Mouse (Mus musculus): Measurements from ENCODE around the gene Bcl9l. TPM values are rescaled to one million over a fixed set of nuclear protein-coding genes. Genes with fewer than 3 reads are reported as not detected.

The Bcl9l gene
- total RNA-seq, 2 experiments from 2014 or later: 36.0 to 36.6 TPM

- no peak for DNase-seq (ENCODE audit: low spot score)
Observed at GRCm38 (mm10) chr9:44544986-44545385, 62.4 kb downstream of the Bcl9l start.

- no peak for DNase-seq (ENCODE audit: low spot score)
Observed at GRCm38 (mm10) chr9:44548412-44549152, 66.0 kb downstream of the Bcl9l start.

GRCm38 (mm10) chr9:44551138-44551537 lies 68.5 kb downstream of the Bcl9l start:
- DNase-seq (ENCODE audit: low spot score): no peak

GRCm38 (mm10) chr9:44552161-44552560 lies 69.5 kb downstream of the Bcl9l start:
- no peak for DNase-seq (ENCODE audit: low spot score)

Other genes starting within 250 kb of the Bcl9l start
- 1 to 10 TPM; 7.1 to 7.5 TPM for gene Cbl, start 248.8 kb upstream of the Bcl9l start, total RNA-seq (2021)
- gene Ccdc153, start 242.1 kb upstream of the Bcl9l start, total RNA-seq (2021): not detected
- gene Pdzd3, start 231.4 kb upstream of the Bcl9l start, total RNA-seq (2021): 1 to 10 TPM; 1.1 to 1.4 TPM
- gene Nlrx1, start 214.2 kb upstream of the Bcl9l start, total RNA-seq (2021): 10 to 100 TPM; 21.7 to 21.8 TPM
- under 1 TPM; 0.32 to 0.59 TPM for gene Abcg4, start 194.2 kb upstream of the Bcl9l start, total RNA-seq (2021)
- 1 to 10 TPM; 5.2 TPM for gene Hinfp, start 177.2 kb upstream of the Bcl9l start, total RNA-seq (2021)
- gene C2cd2l, start 162.5 kb upstream of the Bcl9l start, total RNA-seq (2021): 10 to 100 TPM; 14.1 to 14.8 TPM
- 10 to 100 TPM; 13.2 to 13.4 TPM for gene Dpagt1, start 156.8 kb upstream of the Bcl9l start, total RNA-seq (2021)
- gene H2afx, start 148.1 kb upstream of the Bcl9l start, total RNA-seq (2021): 10 to 100 TPM in 1 of 2 experiments, 1 to 10 TPM in 1; 7.8 to 10.4 TPM
- gene Hmbs, start 138.6 kb upstream of the Bcl9l start, total RNA-seq (2021): 10 to 100 TPM; 20.8 to 24.7 TPM
- gene Vps11, start 121.2 kb upstream of the Bcl9l start, total RNA-seq (2021): 10 to 100 TPM; 17.7 to 17.8 TPM
- gene Hyou1, start 103.3 kb upstream of the Bcl9l start, total RNA-seq (2021): 10 to 100 TPM; 23.0 to 25.0 TPM
- gene Slc37a4, start 86.0 kb upstream of the Bcl9l start, total RNA-seq (2021): 100 to 1,000 TPM in 1 of 2 experiments, 10 to 100 TPM in 1; 86.0 to 147 TPM
- gene Rps25, start 75.7 kb upstream of the Bcl9l start, total RNA-seq (2021): 100 to 1,000 TPM; 772 to 880 TPM
- 10 to 100 TPM; 16.9 to 20.4 TPM for gene Trappc4, start 75.2 kb upstream of the Bcl9l start, total RNA-seq (2021)
- 1 to 10 TPM; 3.5 to 4.1 TPM for gene Ccdc84, start 64.3 kb upstream of the Bcl9l start, total RNA-seq (2021)
- not detected for gene Foxr1, start 41.7 kb upstream of the Bcl9l start, total RNA-seq (2021)
- under 1 TPM; 0.43 to 0.83 TPM for gene Upk2, start 27.8 kb upstream of the Bcl9l start, total RNA-seq (2021)
- not detected for gene Cxcr5, start 79.1 kb downstream of the Bcl9l start, total RNA-seq (2021)
- gene Ddx6, start 122.1 kb downstream of the Bcl9l start, total RNA-seq (2021): 10 to 100 TPM; 68.4 to 69.8 TPM
- gene Treh, start 190.4 kb downstream of the Bcl9l start, total RNA-seq (2021): not detected

Data from gastrocnemius, adult 18-20 months (tissue).